Mouse (Mus musculus) embryonic fibroblast, embryonic 13.5 days (primary cell): Measurements from ENCODE around the gene Hrnr. TPM values are rescaled to one million over a fixed set of nuclear protein-coding genes. Genes with fewer than 3 reads are reported as not detected.
A peak's percentile ranks its signal among the peaks of the same experiment; 100 is the strongest.

Source experiments
- H3K27ac ChIP-seq: 2 replicates; pipeline ENCODE4 v1.5.1; 2012; ENCODE audit warnings: low read length, control low read depth, inconsistent platforms; ENCODE audit not compliant: insufficient read depth
- H3K4me1 ChIP-seq: 2 replicates; pipeline ENCODE4 v1.6.1; 2011; ENCODE audit warnings: low read length; ENCODE audit not compliant: control insufficient read depth, insufficient read depth
- H3K4me3 ChIP-seq: 2 replicates; pipeline ENCODE4 v1.5.1; 2011; ENCODE audit warnings: mild to moderate bottlenecking, control low read depth, low read length; ENCODE audit not compliant: insufficient read depth
- CTCF ChIP-seq: IDR thresholded peaks from 2 replicates; pipeline ENCODE4 v1.5.1; 2011; ENCODE audit warnings: mild to moderate bottlenecking, control low read depth, low read length, moderate library complexity, borderline replicate concordance; ENCODE audit not compliant: insufficient read depth
- POLR2A ChIP-seq: IDR thresholded peaks from 2 replicates; pipeline ENCODE4 v1.6.1; 2011; ENCODE audit warnings: low read depth, mild to moderate bottlenecking, control low read depth, low read length, moderate library complexity
- polyA plus RNA-seq: library from polyadenylated mRNA; stranded (reverse); fragments of >200 nt; gene quantifications from 2 replicates; pipeline ENCODE4 v1.2.4, GENCODE M21; 2011; ENCODE audit warnings: low read depth; ENCODE audit not compliant: missing spikeins, insufficient read length

Gene Hrnr
- polyA plus RNA-seq, 1 experiment, result not detected

- Histone ChIP-seq H3K4me1 (no peaks in the 10 kb centered on the region), H3K4me3 (no peak overlapping the region), H3K27ac (no peak overlapping the region)
- no peak for TF ChIP-seq POLR2A
- peak; percentile 65; the same call in 1 of the 2 replicates for TF ChIP-seq CTCF
Observed at GRCm38 (mm10) chr3:93360045-93360444, 40.5 kb downstream of the Hrnr start.

- Histone ChIP-seq H3K4me3 (no peak overlapping the region), H3K27ac (no peak overlapping the region), H3K4me1 (no peaks in the 10 kb centered on the region)
- TF ChIP-seq CTCF (no peak), POLR2A (no peak)
Observed at GRCm38 (mm10) chr3:93361933-93362574, 42.5 kb downstream of the Hrnr start.

- TF ChIP-seq POLR2A (no peak), CTCF (no peak)
- no peaks in the 10 kb centered on the region for H3K4me1 ChIP-seq
- H3K4me3 ChIP-seq, result no peak overlapping the region
- H3K27ac ChIP-seq, result no peak overlapping the region
Observed at GRCm38 (mm10) chr3:93366966-93367575, 47.5 kb downstream of the Hrnr start.

- H3K4me1 ChIP-seq, result no peaks in the 10 kb centered on the region
- no peak overlapping the region for H3K27ac ChIP-seq
- TF ChIP-seq CTCF, result no peak
- TF ChIP-seq POLR2A, result no peak
- H3K4me3 ChIP-seq, result no peak overlapping the region
Observed at GRCm38 (mm10) chr3:93368171-93368570, 48.6 kb downstream of the Hrnr start.

- H3K27ac ChIP-seq, result no peak overlapping the region
- TF ChIP-seq POLR2A (no peak), CTCF (no peak)
- no peak overlapping the region for H3K4me3 ChIP-seq
- no peaks in the 10 kb centered on the region for H3K4me1 ChIP-seq
Observed at GRCm38 (mm10) chr3:93373416-93373815, 53.9 kb downstream of the Hrnr start.

- Histone ChIP-seq H3K27ac (no peak overlapping the region), H3K4me1 (no peaks in the 10 kb centered on the region), H3K4me3 (no peak overlapping the region)
- no peak for TF ChIP-seq POLR2A
- TF ChIP-seq CTCF, result no peak
Observed at GRCm38 (mm10) chr3:93375196-93375595, 55.6 kb downstream of the Hrnr start.

- TF ChIP-seq CTCF, result no peak
- TF ChIP-seq POLR2A, result no peak
- no peak overlapping the region for H3K4me3 ChIP-seq
- H3K27ac ChIP-seq, result no peak overlapping the region
- no peaks in the 10 kb centered on the region for H3K4me1 ChIP-seq
Observed at GRCm38 (mm10) chr3:93375601-93376000, 56.1 kb downstream of the Hrnr start.

- Histone ChIP-seq H3K4me3 (no peak overlapping the region), H3K4me1 (no peaks in the 10 kb centered on the region), H3K27ac (no peak overlapping the region)
- TF ChIP-seq POLR2A (no peak), CTCF (no peak)
Observed at GRCm38 (mm10) chr3:93378146-93378545, 58.6 kb downstream of the Hrnr start.

Other genes starting within 250 kb of the Hrnr start
- not detected in 2 replicates for gene Crnn, start 175.0 kb upstream of the Hrnr start, polyA plus RNA-seq
- not detected in 2 replicates for gene Flg2, start 122.5 kb upstream of the Hrnr start, polyA plus RNA-seq
- gene Flg, start 46.2 kb upstream of the Hrnr start, polyA plus RNA-seq, result not detected in 2 replicates
- gene Rptn, start 74.0 kb downstream of the Hrnr start, polyA plus RNA-seq, result not detected in 2 replicates
- gene Tchh, start 122.6 kb downstream of the Hrnr start, polyA plus RNA-seq, result 0.17 and 0.32 TPM in 2 replicates
- not detected in 2 replicates for gene Tchhl1, start 149.0 kb downstream of the Hrnr start, polyA plus RNA-seq
- 1,573 and 1,846 TPM in 2 replicates for gene S100a11, start 200.7 kb downstream of the Hrnr start, polyA plus RNA-seq
- 373 and 491 TPM in 2 replicates for gene S100a10, start 235.3 kb downstream of the Hrnr start, polyA plus RNA-seq